Mouse (Mus musculus): ENCODE measurements at regions not wholly inside any gene's neighbourhood (a gene's known extent, or its start where the extent isn't known, plus 50 kb on each side); places are given as distances from the start of the nearest gene placed in this dataset.

DNA sequence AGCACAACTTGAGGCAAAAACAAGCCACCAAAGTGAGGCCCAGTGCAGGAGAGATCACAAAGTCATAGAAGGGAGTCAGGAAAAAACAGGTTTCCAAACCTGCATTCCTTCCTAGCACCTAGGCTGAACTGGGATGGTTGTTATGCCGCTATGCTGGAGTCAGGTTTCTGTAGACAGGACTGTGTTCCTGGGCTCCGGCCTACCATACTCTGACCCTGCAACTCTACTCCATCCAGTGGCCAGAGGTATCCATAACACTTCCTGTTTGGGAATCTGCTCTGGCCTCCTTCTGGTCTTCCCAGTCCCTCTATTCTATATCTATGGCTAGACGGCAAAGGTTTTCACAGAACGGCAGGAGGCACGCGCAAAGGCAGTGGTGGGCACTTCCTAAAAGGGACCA is 98.3 kb upstream of the Med14 start:
- Histone ChIP-seq H3K4me2 (ENCODE audit: low read depth, low read length) (no peak overlapping the region), H3K27ac (ENCODE audit: low read depth) (no peak overlapping the region), H3K4me3 (ENCODE audit: low read depth, low read length) (no peak overlapping the region), H3K9ac (replicated peaks) (no peak overlapping the region), H3K36me3 (replicated peaks; ENCODE audit: insufficient read depth, low read length) (no peaks in the 10 kb centered on the region), H3K9me3 (ENCODE audit: low read length) (no peaks in the 10 kb centered on the region), H3K27me3 (ENCODE audit: insufficient read depth, low read length) (no peaks in the 10 kb centered on the region), H3K4me1 (ENCODE audit: insufficient read depth) (no peaks in the 10 kb centered on the region)
- no peak for DNase-seq
- 83% methylated on average over 6 of the region's 6 CpGs for WGBS (ENCODE audit: insufficient replicate concordance)
- TF ChIP-seq CTCF (IDR thresholded peaks at IDR 0.05; ENCODE audit: low read depth) = peak; percentile 44
- TF ChIP-seq EP300 (IDR thresholded peaks at IDR 0.05; ENCODE audit: low read depth) = no peak
- ATAC-seq = peak; percentile 53; the same call in 1 of the 2 replicates

DNA sequence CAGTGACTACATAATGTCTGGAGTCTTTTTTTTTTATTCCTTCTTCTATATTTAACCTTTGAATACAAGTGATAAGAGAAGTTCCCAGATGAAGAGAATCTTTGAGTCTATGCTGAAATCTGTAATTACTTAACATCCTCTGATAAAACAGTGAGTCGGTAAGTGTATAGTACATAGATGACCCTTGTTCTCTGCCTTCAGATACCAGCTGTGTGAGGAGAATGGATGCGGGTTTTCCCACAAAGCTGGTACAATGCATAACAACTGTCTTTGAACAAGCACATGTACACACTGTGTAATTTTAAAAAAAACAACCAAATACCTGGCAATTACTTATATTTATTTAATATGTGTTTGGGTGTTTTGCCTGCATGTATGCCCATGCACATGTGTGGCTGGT is 96.9 kb upstream of the Med14 start:
- ATAC-seq = no peak

DNA sequence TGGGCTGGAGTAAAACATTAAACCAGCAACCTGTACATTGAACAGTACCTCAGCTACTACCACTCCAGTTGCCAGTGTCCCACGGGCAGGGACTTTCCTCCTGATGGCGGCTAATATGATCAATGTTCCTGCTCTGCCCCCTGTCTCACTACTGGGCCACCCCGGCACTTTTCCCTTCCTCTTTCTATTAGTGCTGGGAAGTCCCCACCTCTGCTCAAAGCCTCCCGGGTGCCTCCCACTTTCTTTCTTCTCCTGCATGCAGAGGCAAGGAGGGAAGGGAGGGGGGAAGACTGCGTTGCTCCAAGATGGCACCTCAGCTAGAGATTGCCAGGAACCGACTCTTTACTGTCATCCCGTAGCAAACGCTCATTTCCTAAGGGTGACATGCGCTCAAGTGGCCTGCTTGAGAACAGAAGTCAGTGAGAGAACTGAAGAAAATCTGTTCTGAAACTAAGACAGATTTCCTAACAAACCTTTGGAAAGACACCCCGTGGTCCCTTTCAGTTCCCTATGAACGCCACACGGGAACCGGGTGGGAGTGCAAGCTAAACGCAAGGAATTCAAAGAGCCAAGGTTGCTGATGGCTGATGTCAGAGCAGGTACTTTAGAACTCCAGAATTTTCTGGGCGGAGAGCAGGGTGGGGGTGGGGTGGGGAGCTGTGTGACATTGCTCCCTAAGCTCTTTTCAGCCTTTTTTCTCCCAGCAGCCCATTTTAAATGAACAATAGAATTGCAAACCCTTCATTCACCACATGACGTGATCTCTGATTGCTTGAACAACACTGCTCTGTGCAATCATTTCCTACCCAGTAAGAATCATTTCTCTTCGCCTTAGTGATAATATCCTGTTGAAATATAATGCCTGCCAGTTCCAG is 96.2 kb upstream of the Med14 start:
- ATAC-seq (peak; percentile 64), DNase-seq (peak; percentile 15)
- Histone ChIP-seq H3K9me3 (ENCODE audit: low read length) (no peaks in the 10 kb centered on the region), H3K27ac (ENCODE audit: low read depth) (peak overlapping the region; percentile 53), H3K36me3 (replicated peaks; ENCODE audit: insufficient read depth, low read length) (no peaks in the 10 kb centered on the region), H3K4me1 (ENCODE audit: insufficient read depth) (no peaks in the 10 kb centered on the region), H3K4me2 (ENCODE audit: low read depth, low read length) (peak overlapping the region; percentile 52), H3K4me3 (ENCODE audit: low read depth, low read length) (peak overlapping the region; percentile 14), H3K27me3 (ENCODE audit: insufficient read depth, low read length) (no peaks in the 10 kb centered on the region), H3K9ac (replicated peaks) (no peak overlapping the region)
- 29% methylated on average over 16 of the region's 17 CpGs for WGBS (ENCODE audit: insufficient replicate concordance)
- no peak for TF ChIP-seq EP300 (IDR thresholded peaks at IDR 0.05; ENCODE audit: low read depth)

More for the DNA sequence above, 96.9 kb upstream of the Med14 start:
- Histone ChIP-seq H3K36me3 (replicated peaks; ENCODE audit: insufficient read depth, low read length) (no peaks in the 10 kb centered on the region), H3K9ac (replicated peaks) (no peak overlapping the region), H3K27ac (ENCODE audit: low read depth) (peak overlapping the region; percentile 53; the same call in 1 of the 2 replicates), H3K4me2 (ENCODE audit: low read depth, low read length) (peak overlapping the region; percentile 52; the same call in 1 of the 2 replicates), H3K9me3 (ENCODE audit: low read length) (no peaks in the 10 kb centered on the region), H3K4me3 (ENCODE audit: low read depth, low read length) (no peak overlapping the region), H3K27me3 (ENCODE audit: insufficient read depth, low read length) (no peaks in the 10 kb centered on the region), H3K4me1 (ENCODE audit: insufficient read depth) (no peaks in the 10 kb centered on the region)
- TF ChIP-seq EP300 (IDR thresholded peaks at IDR 0.05; ENCODE audit: low read depth) = no peak
- TF ChIP-seq CTCF (IDR thresholded peaks at IDR 0.05; ENCODE audit: low read depth) = no peak
- no peak for DNase-seq
- 53% methylated on average over 2 of the region's 2 CpGs for WGBS (ENCODE audit: insufficient replicate concordance)

DNA sequence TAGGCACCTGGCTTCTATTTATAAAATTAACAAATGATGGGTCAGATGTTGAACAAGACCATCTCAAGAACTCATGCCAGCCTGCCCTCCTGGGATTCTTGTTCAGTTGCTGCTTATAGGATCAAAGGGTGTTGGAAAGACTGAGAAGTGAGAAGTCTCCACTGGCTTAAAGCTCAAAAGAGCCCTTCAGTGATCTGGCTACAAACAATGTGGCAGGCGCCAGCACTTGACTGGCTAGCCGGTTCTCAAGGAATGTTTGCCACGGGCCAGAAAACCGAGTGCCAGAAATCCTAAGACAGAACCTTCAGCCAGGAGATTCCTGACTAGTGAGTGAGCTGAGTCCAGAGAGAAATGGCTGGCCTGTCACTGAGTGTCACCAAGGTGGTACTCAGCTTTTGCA is 93.6 kb upstream of the Med14 start:
- no peak overlapping the region for H3K27ac ChIP-seq (ENCODE audit: low read depth)
- H3K27me3 ChIP-seq (ENCODE audit: insufficient read depth, low read length) = no peaks in the 10 kb centered on the region
- no peaks in the 10 kb centered on the region for H3K4me1 ChIP-seq (ENCODE audit: insufficient read depth)
- no peak overlapping the region for H3K9ac ChIP-seq (replicated peaks)
- no peaks in the 10 kb centered on the region for H3K9me3 ChIP-seq (ENCODE audit: low read length)
- DNase-seq (no peak), ATAC-seq (no peak)
- no peak for TF ChIP-seq EP300 (IDR thresholded peaks at IDR 0.05; ENCODE audit: low read depth)
- TF ChIP-seq CTCF (IDR thresholded peaks at IDR 0.05; ENCODE audit: low read depth) = no peak
- WGBS (ENCODE audit: insufficient replicate concordance) = 74% methylated on average over 4 of the region's 4 CpGs
- no peak overlapping the region for H3K4me3 ChIP-seq (ENCODE audit: low read depth, low read length)
- no peaks in the 10 kb centered on the region for H3K36me3 ChIP-seq (replicated peaks; ENCODE audit: insufficient read depth, low read length)
- no peak overlapping the region for H3K4me2 ChIP-seq (ENCODE audit: low read depth, low read length)

DNA sequence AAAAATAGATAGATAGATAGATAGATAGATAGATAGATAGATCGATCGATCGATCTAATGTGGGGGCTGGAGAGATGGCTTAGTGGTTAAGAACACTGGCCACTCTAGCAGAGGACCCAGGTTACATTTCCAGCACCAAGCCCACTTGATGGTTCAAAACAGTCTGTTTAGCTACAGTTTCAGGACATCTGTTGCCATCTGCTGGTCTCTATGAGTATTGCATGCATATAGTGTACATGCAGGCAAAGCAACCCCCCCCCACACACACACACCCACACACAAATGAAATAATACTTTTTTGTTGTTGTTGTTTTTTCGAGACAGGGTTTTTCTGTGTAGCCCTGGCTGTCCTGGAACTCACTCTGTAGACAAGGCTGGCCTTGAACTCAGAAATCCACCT is 89.8 kb upstream of the Med14 start:
- peak; percentile 19 for DNase-seq
- no peak overlapping the region for H3K9ac ChIP-seq (replicated peaks)
- TF ChIP-seq EP300 (IDR thresholded peaks at IDR 0.05; ENCODE audit: low read depth) = no peak
- TF ChIP-seq CTCF (IDR thresholded peaks at IDR 0.05; ENCODE audit: low read depth) = peak; percentile 70
- no peaks in the 10 kb centered on the region for H3K27me3 ChIP-seq (ENCODE audit: insufficient read depth, low read length)
- no peak overlapping the region for H3K4me3 ChIP-seq (ENCODE audit: low read depth, low read length)
- no peaks in the 10 kb centered on the region for H3K36me3 ChIP-seq (replicated peaks; ENCODE audit: insufficient read depth, low read length)
- 57% methylated on average over 4 of the region's 4 CpGs for WGBS (ENCODE audit: insufficient replicate concordance)
- H3K27ac ChIP-seq (ENCODE audit: low read depth) = no peak overlapping the region
- H3K4me1 ChIP-seq (ENCODE audit: insufficient read depth) = no peaks in the 10 kb centered on the region
- no peak for ATAC-seq
- H3K9me3 ChIP-seq (ENCODE audit: low read length) = no peaks in the 10 kb centered on the region
- H3K4me2 ChIP-seq (ENCODE audit: low read depth, low read length) = no peak overlapping the region

DNA sequence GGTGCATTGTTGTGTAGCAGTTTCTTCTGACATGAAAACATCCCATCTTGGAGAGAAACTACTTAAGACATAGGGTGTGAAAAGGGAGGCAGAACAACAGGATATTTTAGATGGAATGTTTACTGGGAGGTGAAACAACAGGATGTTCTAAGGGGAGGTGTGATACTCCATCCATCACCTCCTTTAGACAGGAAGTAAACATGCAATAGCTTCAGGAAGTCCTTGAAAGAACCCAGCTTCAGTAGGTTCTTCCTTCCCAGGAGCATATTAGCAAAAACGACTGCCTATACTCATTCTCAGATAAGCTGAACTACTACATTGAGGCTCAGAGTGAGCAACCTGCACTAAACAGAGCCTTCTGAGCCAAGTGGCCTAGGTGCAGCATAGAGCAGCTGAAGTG is 82.6 kb upstream of the Med14 start:
- H3K9me3 ChIP-seq (ENCODE audit: low read length) = no peaks in the 10 kb centered on the region
- H3K27me3 ChIP-seq (ENCODE audit: insufficient read depth, low read length) = no peaks in the 10 kb centered on the region
- no peak for ATAC-seq
- no peak overlapping the region for H3K4me3 ChIP-seq (ENCODE audit: low read depth, low read length)
- 15% methylated on average over 1 of the region's 1 CpGs for WGBS (ENCODE audit: insufficient replicate concordance)
- H3K4me1 ChIP-seq (ENCODE audit: insufficient read depth) = no peaks in the 10 kb centered on the region; the same call in 1 of the 2 replicates
- no peaks in the 10 kb centered on the region for H3K36me3 ChIP-seq (replicated peaks; ENCODE audit: insufficient read depth, low read length)
- DNase-seq = no peak
- no peak overlapping the region for H3K9ac ChIP-seq (replicated peaks)
- TF ChIP-seq CTCF (IDR thresholded peaks at IDR 0.05; ENCODE audit: low read depth) (no peak), EP300 (IDR thresholded peaks at IDR 0.05; ENCODE audit: low read depth) (no peak)
- no peak overlapping the region for H3K27ac ChIP-seq (ENCODE audit: low read depth)
- H3K4me2 ChIP-seq (ENCODE audit: low read depth, low read length) = no peak overlapping the region

All from liver, postnatal 0 days (tissue).